Mouse (Mus musculus) G1E (cell line): Measurements from ENCODE around the gene Pomp. TPM values are rescaled to one million over a fixed set of nuclear protein-coding genes. Genes with fewer than 3 reads are reported as not detected.

Source experiments
- ATAC-seq: 2 replicates; pipeline ENCODE4 v1.8.0; 2016; ENCODE audit warnings: mild to moderate bottlenecking; ENCODE audit not compliant: insufficient number of reproducible peaks, poor library complexity, low FRiP score, severe bottlenecking; ENCODE audit errors: extremely low read depth
- DNase-seq: peaks from one replicate; pipeline ENCODE4 v3.0.0; 2012; ENCODE audit warnings: low spot score
- H3K27me3 ChIP-seq: 2 replicates; pipeline ENCODE4 v1.6.1; 2012; ENCODE audit warnings: mild to moderate bottlenecking, low read length, inconsistent platforms; ENCODE audit not compliant: insufficient read depth
- H3K36me3 ChIP-seq: replicated peaks from 2 replicates; pipeline ENCODE3; 2012; ENCODE audit warnings: mild to moderate bottlenecking, inconsistent platforms
- H3K4me1 ChIP-seq: 2 replicates; pipeline ENCODE4 v1.6.1; 2012; ENCODE audit warnings: low read depth, low read length, inconsistent platforms, mixed read lengths; ENCODE audit not compliant: insufficient read depth
- H3K4me3 ChIP-seq: 2 replicates; pipeline ENCODE4 v1.5.1; 2012; ENCODE audit warnings: low read depth, mild to moderate bottlenecking, inconsistent platforms, low read length, moderate library complexity, mixed read lengths
- H3K9me3 ChIP-seq: replicated peaks from 2 replicates; pipeline ENCODE4 v1.6.1; 2012; ENCODE audit warnings: inconsistent platforms
- CTCF ChIP-seq: IDR thresholded peaks from 2 replicates; pipeline ENCODE4 v1.5.1; 2012; ENCODE audit warnings: low read depth, low read length, inconsistent platforms, mixed read lengths
- GATA1 ChIP-seq: IDR thresholded peaks from 2 replicates; pipeline ENCODE4 v1.6.1; 2012; ENCODE audit warnings: borderline replicate concordance, low read length, inconsistent platforms, mixed read lengths
- GATA2 ChIP-seq: IDR thresholded peaks from 2 replicates; pipeline ENCODE4 v1.6.1; 2012; ENCODE audit warnings: low read depth, low read length, inconsistent platforms, borderline replicate concordance
- POLR2AphosphoS5 ChIP-seq: IDR thresholded peaks from 2 replicates; pipeline ENCODE4 v1.6.1; 2012; ENCODE audit warnings: low read depth, low read length, inconsistent platforms; ENCODE audit not compliant: insufficient replicate concordance
- TAL1 ChIP-seq: conservative IDR thresholded peaks from 2 replicates; pipeline ENCODE4 v1.6.1; 2012; ENCODE audit warnings: low read depth, low read length, inconsistent platforms, mixed read lengths
- polyA plus RNA-seq: library from polyadenylated mRNA; stranded (reverse); fragments of >175 nt; gene quantifications from 2 replicates; pipeline ENCODE4 v1.2.3, GENCODE M21; 2012
- total RNA-seq, 2 experiments: library from RNA; stranded (forward) in 1 of 2; stranded (reverse) in 1 of 2; fragments of 200-1000 nt in 1 of 2; fragments of >200 nt in 1 of 2; fragmentation: Nextera tagmentation in 1 of 2; gene quantifications; 2 replicates each; pipeline ENCODE4 v1.2.3; 2014 to 2017

The Pomp gene
- total and polyA plus RNA-seq, 3 experiments: 18.1 to 224 (median 117) TPM

GRCm38 (mm10) chr5:147818866-147819265, 41.4 kb upstream of the Pomp start:
- no peak for TF ChIP-seq POLR2AphosphoS5
- no peak for TF ChIP-seq GATA1
- TF ChIP-seq TAL1: no peak
- Histone ChIP-seq H3K4me3 (no peak overlapping the region), H3K36me3 (no peaks in the 10 kb centered on the region), H3K4me1 (no peaks in the 10 kb centered on the region), H3K9me3 (peaks cover 18% of the 10 kb centered on the region), H3K27me3 (no peaks in the 10 kb centered on the region)
- DNase-seq: no peak
- no peak for ATAC-seq

- no peak for ATAC-seq
- H3K9me3 ChIP-seq: peaks cover 18% of the 10 kb centered on the region
- no peaks in the 10 kb centered on the region for H3K4me1 ChIP-seq
- no peaks in the 10 kb centered on the region for H3K36me3 ChIP-seq
- H3K4me3 ChIP-seq: no peak overlapping the region
- no peaks in the 10 kb centered on the region for H3K27me3 ChIP-seq
- DNase-seq: no peak
- TF ChIP-seq GATA1: no peak
- TF ChIP-seq TAL1: no peak
- no peak for TF ChIP-seq POLR2AphosphoS5
- no peak for TF ChIP-seq GATA2
- TF ChIP-seq CTCF: no peak
Observed at GRCm38 (mm10) chr5:147819895-147820294, 40.4 kb upstream of the Pomp start.

DNA sequence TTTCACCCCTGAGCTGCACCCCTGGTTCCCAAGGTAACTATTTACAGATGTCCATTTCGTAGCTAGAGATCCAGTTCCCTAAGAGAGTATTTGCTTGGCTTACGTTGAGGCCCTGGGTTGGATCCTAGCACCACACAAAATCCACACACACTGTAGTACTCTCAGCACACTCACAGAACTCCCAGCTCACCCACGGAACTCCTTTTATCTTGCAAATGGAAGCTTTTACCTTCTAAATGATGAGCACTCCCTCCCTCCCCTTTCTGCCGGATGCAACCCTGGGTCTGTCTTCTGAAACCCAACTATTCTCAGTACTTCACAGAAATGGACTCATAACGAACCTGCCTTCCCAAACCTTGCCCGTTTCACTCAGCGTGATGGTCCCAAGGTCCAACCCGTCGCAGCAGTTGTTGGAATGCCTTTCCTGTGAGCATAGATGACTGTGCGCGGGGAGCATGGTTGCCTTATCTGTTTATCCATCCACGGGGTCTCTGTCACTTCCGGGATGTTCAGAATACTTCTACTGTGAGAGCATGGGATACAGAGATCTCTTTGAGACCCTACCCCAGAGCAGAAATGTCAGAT, 36.1 kb upstream of the Pomp start:
- H3K4me1 ChIP-seq: peaks cover 6% of the 10 kb centered on the region; the same call in 1 of the 2 replicates
- H3K27me3 ChIP-seq: no peaks in the 10 kb centered on the region
- no peak overlapping the region for H3K4me3 ChIP-seq
- TF ChIP-seq POLR2AphosphoS5: no peak
- TF ChIP-seq GATA2: no peak
- TF ChIP-seq TAL1: no peak
- no peak for TF ChIP-seq GATA1
- no peak for TF ChIP-seq CTCF
- H3K9me3 ChIP-seq: peaks cover 6% of the 10 kb centered on the region; the same call in 1 of the 2 replicates
- no peaks in the 10 kb centered on the region for H3K36me3 ChIP-seq
- no peak for DNase-seq
- ATAC-seq: no peak

GRCm38 (mm10) chr5:147825375-147825969, 34.8 kb upstream of the Pomp start:
- ATAC-seq (peak; percentile 40; the same call in 1 of the 2 replicates), DNase-seq (no peak)
- H3K4me3 ChIP-seq: no peak overlapping the region
- H3K4me1 ChIP-seq: peaks cover 6% of the 10 kb centered on the region; the same call in 1 of the 2 replicates
- TF ChIP-seq POLR2AphosphoS5 (no peak), CTCF (no peak), GATA2 (no peak), GATA1 (no peak), TAL1 (no peak)
- no peaks in the 10 kb centered on the region for H3K36me3 ChIP-seq
- no peaks in the 10 kb centered on the region for H3K27me3 ChIP-seq
- H3K9me3 ChIP-seq: 0 out of 2 replicates have a peak, but pooled peaks cover 2% of the 10 kb centered on the region

GRCm38 (mm10) chr5:147826091-147826490, 34.2 kb upstream of the Pomp start:
- DNase-seq (no peak), ATAC-seq (no peak)
- Histone ChIP-seq H3K27me3 (no peaks in the 10 kb centered on the region), H3K4me1 (peaks cover 6% of the 10 kb centered on the region; the same call in 1 of the 2 replicates), H3K36me3 (no peaks in the 10 kb centered on the region), H3K9me3 (0 out of 2 replicates have a peak, but pooled peaks cover 2% of the 10 kb centered on the region), H3K4me3 (no peak overlapping the region)
- no peak for TF ChIP-seq CTCF
- no peak for TF ChIP-seq GATA2
- TF ChIP-seq POLR2AphosphoS5: no peak
- no peak for TF ChIP-seq GATA1
- TF ChIP-seq TAL1: no peak

GRCm38 (mm10) chr5:147826546-147826945, 33.7 kb upstream of the Pomp start:
- no peak overlapping the region for H3K4me3 ChIP-seq
- no peaks in the 10 kb centered on the region for H3K27me3 ChIP-seq
- H3K9me3 ChIP-seq: 0 out of 2 replicates have a peak, but pooled peaks cover 2% of the 10 kb centered on the region
- TF ChIP-seq GATA1: no peak
- no peak for TF ChIP-seq GATA2
- TF ChIP-seq POLR2AphosphoS5: no peak
- TF ChIP-seq TAL1: no peak
- no peak for TF ChIP-seq CTCF
- no peak for ATAC-seq
- DNase-seq: no peak
- H3K36me3 ChIP-seq: no peaks in the 10 kb centered on the region
- H3K4me1 ChIP-seq: peaks cover 6% of the 10 kb centered on the region; the same call in 1 of the 2 replicates
